Mouse (Mus musculus) neural tube, embryonic 10.5 days (tissue): ENCODE data around the gene Sucnr1.

Experiments
- DNase-seq: peaks from one replicate; pipeline ENCODE4 v3.0.0-alpha.2; 2017; ENCODE audit warnings: low spot score; ENCODE audit errors: extremely low spot score

The Sucnr1 gene

DNA sequence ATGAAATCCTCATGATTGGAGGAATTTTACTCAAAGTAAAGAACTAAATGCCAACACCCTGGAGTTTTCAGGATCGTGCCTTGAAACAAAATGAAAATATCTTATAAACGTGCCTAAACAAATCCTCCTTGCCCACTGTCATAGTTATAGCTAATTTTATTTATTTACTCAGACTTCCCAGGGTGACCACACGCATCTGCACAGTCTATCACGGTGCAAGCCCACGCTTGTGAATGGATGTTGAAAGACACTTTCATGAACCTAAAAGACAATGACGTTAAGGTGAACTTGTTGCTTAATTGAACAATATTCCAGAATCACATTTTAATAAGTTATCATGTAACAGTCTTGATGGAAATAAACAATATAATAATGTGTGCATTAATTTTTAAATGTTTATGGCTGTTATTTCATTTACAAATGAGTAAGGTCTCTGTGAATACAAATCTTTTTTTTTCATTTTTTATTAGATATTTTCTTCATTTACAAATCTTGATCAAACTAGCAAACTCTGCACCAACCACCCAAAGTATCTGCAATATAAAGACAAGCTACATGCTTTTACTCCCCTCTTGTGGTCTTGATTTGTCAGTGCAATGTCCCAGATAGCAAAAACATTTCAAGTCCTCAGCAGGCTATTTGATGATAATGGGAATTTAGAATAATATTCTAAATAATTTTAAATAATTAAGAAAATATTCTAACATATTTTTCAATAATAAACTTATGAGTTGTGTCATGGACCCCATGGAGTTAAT, 30.4 kb downstream of the Sucnr1 start:
- no peak for DNase-seq

DNA sequence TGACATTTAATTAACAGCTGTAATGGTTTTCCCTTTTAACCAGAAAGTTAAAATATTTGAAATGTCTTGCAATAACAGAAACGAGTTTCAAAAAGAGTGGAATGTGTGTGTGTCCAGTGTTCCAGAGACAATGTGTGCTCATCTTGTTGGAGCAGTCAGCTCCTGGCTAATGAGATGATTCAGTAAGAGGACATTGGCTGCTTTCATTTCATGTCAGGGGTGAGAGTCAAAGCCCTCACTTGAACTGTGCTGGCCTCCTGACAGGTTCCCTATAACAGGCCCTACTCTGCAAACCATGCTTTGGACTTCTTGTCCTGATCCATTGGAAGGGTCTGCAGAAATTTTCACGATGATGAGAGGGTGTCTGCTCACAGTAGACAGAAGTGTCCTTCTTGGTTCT, 32.9 kb downstream of the Sucnr1 start:
- no peak for DNase-seq

DNA sequence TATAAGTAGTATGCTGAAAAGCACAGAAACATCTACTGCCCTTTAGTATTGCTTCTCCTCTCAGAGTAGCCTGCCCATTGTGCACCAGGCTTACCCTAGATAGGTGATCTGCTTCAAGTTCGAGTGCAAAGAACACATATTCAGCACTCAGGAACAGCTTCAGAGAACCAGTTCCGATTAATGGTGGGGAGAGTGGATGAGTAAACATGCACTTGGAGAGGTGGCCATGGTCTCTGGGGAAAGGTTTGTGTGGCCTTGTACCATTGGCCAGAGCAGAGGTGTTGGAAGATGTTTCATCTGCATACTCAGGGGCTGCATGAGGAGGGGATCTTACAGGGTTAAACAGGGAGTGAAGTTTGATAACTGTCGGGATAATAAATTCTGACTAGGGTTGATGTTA, 39.8 kb downstream of the Sucnr1 start:
- no peak for DNase-seq

DNA sequence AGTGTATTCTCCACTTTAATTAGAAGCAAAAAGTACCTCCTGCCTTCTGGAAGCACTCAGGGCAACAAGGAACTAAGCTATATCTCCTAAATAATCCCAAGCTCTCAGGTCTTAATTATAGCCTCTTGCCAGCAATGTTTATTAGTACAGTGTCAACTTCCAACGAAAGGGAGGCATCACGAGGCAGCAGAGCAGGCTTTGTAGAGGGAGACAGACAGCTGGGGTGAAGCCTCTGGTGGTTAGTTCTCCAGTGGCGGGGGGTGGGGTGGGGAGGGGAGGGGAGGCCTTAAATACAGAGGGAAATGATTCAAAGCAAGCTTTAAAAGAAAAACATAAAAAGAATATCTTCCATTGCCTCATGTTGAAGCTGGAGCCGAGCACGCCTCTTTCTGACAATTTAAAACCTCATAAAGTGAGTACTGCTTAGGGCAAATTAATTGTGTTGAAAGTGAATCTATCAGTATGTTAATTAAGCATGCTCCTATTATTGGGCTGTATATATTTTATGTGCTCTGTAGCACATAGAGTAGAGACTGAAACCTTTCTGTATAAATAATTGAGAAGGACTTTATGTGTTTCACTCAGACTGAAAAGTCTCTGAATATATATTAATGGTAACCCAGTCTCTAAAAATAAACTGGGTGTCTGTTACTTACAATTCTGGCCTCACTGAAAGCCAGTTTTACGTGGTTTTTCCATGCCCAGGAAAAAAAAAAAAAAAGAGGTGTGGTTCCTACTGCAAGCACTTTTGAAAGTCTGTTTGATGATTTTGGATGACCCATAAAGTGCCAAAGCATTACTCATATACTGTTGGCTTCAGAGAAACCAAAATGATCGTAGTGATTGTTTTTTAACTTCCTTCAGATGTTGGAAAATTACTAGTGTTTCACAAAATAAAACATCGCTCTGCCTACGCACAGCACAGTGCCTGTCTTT, 42.5 kb downstream of the Sucnr1 start:
- DNase-seq: no peak

DNA sequence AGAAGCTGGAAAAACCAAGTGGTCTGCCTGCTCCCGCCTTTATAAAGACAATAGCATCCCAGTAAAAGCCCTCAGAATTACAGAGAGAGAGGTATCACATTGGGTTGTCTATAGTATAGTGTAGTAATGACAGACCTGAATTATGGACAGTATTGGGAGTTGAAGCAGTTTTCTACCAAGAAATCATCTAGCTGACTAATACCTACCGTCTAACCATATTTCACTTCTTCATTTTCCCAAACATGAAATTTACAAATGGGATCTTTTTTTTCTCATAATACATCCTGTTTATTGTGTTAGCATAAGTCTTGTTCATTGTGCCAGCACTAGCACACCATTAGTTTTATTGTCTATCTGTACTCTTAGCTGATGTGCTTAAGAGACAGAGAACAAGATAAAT, 44.9 kb downstream of the Sucnr1 start:
- DNase-seq: no peak

DNA sequence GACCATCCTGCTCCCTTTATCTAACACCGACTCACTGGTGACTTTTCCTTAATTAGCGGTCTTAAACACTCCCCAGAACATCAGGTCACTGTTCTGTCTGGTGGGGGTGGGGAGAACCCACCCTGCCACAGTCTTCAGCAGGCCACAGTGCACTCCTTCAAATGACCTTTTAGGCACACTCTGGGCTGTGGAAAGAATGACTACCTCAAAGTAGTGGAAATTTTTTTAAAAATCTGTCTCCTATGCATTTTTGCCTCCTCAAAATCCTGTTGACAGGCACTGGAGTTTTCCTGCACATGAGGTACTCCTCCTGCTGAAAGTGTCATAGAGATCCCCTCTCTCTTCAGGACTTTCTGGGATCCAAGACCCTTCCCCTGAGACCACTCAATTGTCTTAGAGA, 46.6 kb downstream of the Sucnr1 start:
- DNase-seq: no peak

DNA sequence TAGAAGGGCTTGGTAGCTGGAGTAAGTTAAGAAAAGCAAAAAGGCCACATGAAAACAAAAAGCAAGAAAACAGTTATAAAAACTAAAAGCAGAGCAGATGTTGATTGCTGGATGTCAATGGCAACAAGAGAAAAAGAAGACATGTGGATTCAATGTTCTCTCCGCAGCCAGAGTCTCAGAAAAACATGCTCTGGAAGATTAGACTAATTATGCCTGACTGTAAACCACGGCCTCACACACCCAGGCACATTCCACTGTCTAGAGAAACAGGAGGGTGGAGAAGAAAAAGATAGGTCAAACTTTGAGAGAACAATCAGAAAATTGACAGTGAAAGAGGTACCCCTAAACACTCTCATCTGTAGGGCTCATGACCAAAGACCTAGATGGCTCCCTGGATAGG, 54.1 kb downstream of the Sucnr1 start:
- DNase-seq: no peak
